9 mouse cellular contexts compared by ENCODE assay signal in the genomic region with DNA sequence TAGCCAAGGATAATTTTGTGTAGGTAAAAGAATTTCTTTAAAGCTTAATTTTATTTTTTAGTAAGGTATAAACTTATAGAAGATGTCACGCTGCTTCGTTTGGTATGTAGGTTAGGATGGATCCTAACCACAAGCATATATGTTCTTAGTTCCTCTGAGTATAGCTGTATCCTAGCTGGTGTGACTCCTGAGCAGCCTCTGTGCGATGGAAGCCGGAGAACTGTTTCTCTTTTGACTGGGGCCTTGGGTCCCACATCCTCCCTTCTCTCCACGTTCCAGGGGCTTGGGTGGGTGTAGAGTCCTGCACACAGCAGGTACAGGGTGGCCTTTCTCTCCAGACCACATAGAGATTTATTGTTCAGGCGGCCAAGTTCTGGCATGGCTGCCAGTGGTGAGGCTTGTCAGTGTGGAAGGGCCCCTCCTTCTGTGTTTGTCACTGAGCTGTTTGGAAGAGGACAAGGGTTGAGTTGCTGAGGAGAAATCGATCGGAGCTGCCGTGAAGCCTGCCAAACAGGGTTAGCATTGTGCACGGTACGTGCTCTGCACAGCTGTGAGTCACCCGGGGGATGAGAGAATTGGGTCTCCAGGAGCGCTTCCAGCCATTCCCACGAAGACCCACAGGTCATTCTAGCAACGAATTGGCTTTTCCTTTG. TPM values are rescaled to one million over a fixed set of nuclear protein-coding genes. Genes with fewer than 3 reads are reported as not detected.
DNase-seq lines count a peak whose midpoint lies in the region; ATAC-seq lines count a peak whose summit lies in the region.
"Had no signal": no experiment of that assay in that cellular context is flagged by ENCODE, and none has a peak within 500 bp of the region (broad histone marks: within the 10 kb centered on the region; RNA-seq: fewer than 3 reads in every experiment).

No protein-coding gene starts in this region.

- peak; percentile 97 for ATAC-seq in intestine, embryonic 15.5 days
- no peak for ATAC-seq in kidney, embryonic 14.5 days (ENCODE audit: low FRiP score, low TSS enrichment)

- H3K27me3 ChIP-seq in intestine, embryonic 15.5 days (replicated peaks) = no peaks in the 10 kb centered on the region; the same call in 1 of the 2 replicates
- H3K27me3 ChIP-seq in midbrain, embryonic 10.5 days (ENCODE audit: low read depth, poor library complexity, severe bottlenecking) = peaks cover 8% of the 10 kb centered on the region
- peaks cover 24% of the 10 kb centered on the region for H3K27me3 ChIP-seq in kidney, embryonic 14.5 days (ENCODE audit: control insufficient read depth, insufficient read depth, low read length)

- H3K9ac ChIP-seq in intestine, embryonic 15.5 days = no peak overlapping the region
- no peak overlapping the region for H3K9ac ChIP-seq in kidney, embryonic 14.5 days (ENCODE audit: low read depth, low read length)
- H3K9ac ChIP-seq: heart, embryonic 15.5 days had no signal

- no peak overlapping the region for H3K4me3 ChIP-seq in intestine, embryonic 15.5 days (replicated peaks)
- H3K4me3 ChIP-seq in midbrain, embryonic 10.5 days = no peak overlapping the region
- no peak overlapping the region for H3K4me3 ChIP-seq in kidney, embryonic 14.5 days (ENCODE audit: low read length)
- H3K4me3 ChIP-seq: heart, embryonic 15.5 days had no signal

- DNase-seq in urinary bladder, postnatal 14 days (ENCODE audit: low spot score) = peak; percentile 41
- DNase-seq in urinary bladder, postnatal 10 days (ENCODE audit: low spot score) = no peak
- DNase-seq in midbrain, embryonic 10.5 days (ENCODE audit: low spot score) = no peak
- DNase-seq in kidney, postnatal 10 days = no peak
- DNase-seq in embryo, embryonic 10 days (ENCODE audit: low spot score) = no peak
- no peak for DNase-seq in spleen, postnatal 36 days (ENCODE audit: low spot score in 2 of 2)

- no peaks in the 10 kb centered on the region for H3K4me1 ChIP-seq in intestine, embryonic 15.5 days (replicated peaks)
- H3K4me1 ChIP-seq in midbrain, embryonic 10.5 days = peaks cover 35% of the 10 kb centered on the region
- no peaks in the 10 kb centered on the region for H3K4me1 ChIP-seq in kidney, embryonic 14.5 days (ENCODE audit: control insufficient read depth, insufficient read depth, low read length)
- H3K4me1 ChIP-seq: heart, embryonic 15.5 days had no signal

- no peaks in the 10 kb centered on the region for H3K36me3 ChIP-seq in intestine, embryonic 15.5 days
- no peaks in the 10 kb centered on the region; the same call in 1 of the 2 replicates for H3K36me3 ChIP-seq in midbrain, embryonic 10.5 days
- H3K36me3 ChIP-seq in kidney, embryonic 14.5 days (ENCODE audit: control insufficient read depth, insufficient read depth, low read length) = no peaks in the 10 kb centered on the region
- H3K36me3 ChIP-seq: heart, embryonic 15.5 days had no signal

- 52% methylated on average over 15 of the region's 15 CpGs for WGBS in intestine, embryonic 15.5 days
- WGBS in midbrain, embryonic 10.5 days = 79% methylated on average over 15 of the region's 15 CpGs
- WGBS in kidney, embryonic 14.5 days = 59% methylated on average over 15 of the region's 15 CpGs

- peak overlapping the region; percentile 5; the same call in 1 of the 2 replicates for H3K4me2 ChIP-seq in intestine, embryonic 15.5 days (replicated peaks)
- H3K4me2 ChIP-seq in kidney, embryonic 14.5 days (replicated peaks; ENCODE audit: low read depth, low read length) = no peak overlapping the region
- H3K4me2 ChIP-seq: heart, embryonic 15.5 days had no signal

- no peaks in the 10 kb centered on the region for H3K9me3 ChIP-seq in intestine, embryonic 15.5 days
- H3K9me3 ChIP-seq in midbrain, embryonic 10.5 days (replicated peaks) = no peaks in the 10 kb centered on the region
- no peaks in the 10 kb centered on the region for H3K9me3 ChIP-seq in kidney, embryonic 14.5 days (ENCODE audit: control insufficient read depth, low read length)
- H3K9me3 ChIP-seq: heart, embryonic 15.5 days had no signal

- H3K27ac ChIP-seq in intestine, embryonic 15.5 days = peak overlapping the region; percentile 13; the same call in 1 of the 2 replicates
- H3K27ac ChIP-seq in midbrain, embryonic 10.5 days (replicated peaks) = peak overlapping the region; percentile 47
- no peak overlapping the region for H3K27ac ChIP-seq in kidney, embryonic 14.5 days (ENCODE audit: low read depth, low read length)
- H3K27ac ChIP-seq: heart, embryonic 15.5 days had no signal

RNA-seq across cellular contexts. Expression of gene Smoc1, which starts 6.9 kb away (rescaled TPM):
- 8.1 and 9.6 TPM in 2 replicates for polyA plus RNA-seq in intestine, embryonic 15.5 days (2015; fragmentation: Nextera tagmentation; extraction: Ambion mirVana)
- 13.9 and 15.7 TPM in 2 replicates for polyA plus RNA-seq in midbrain, embryonic 10.5 days (2016; fragmentation: Nextera tagmentation; extraction: Ambion mirVana)
- polyA plus RNA-seq in kidney, embryonic 14.5 days (2014; fragmentation: Nextera tagmentation; extraction: Ambion mirVana) = 1.0 and 1.1 TPM in 2 replicates
